Mouse (Mus musculus) ovary, adult 18-20 months (tissue): Measurements from ENCODE around the gene Macf1.

Experiments
- DNase-seq: peaks from one replicate; pipeline ENCODE4 v3.0.0; 2022; ENCODE audit warnings: low spot score, mixed read lengths

Gene Macf1

DNA sequence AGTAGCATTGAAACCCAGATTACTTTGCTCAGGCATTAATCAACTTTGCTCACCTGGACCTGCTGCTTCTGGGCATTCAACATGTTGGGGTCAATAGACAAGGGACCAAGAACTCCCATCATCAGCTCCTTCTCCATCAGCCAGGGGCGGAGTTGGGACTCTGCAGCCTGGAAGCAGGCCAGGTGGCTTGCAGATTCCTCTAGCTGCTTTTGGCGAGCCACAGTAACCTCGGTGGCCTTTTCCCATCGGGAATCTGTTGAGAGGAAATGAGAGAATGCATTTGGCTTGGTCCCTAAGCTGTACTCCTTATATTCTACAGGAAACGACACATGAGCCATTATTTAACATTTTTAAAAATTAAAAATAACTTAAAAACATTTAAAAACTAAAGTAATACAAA is 245.7 kb downstream of the Macf1 start:
- DNase-seq, result no peak

DNA sequence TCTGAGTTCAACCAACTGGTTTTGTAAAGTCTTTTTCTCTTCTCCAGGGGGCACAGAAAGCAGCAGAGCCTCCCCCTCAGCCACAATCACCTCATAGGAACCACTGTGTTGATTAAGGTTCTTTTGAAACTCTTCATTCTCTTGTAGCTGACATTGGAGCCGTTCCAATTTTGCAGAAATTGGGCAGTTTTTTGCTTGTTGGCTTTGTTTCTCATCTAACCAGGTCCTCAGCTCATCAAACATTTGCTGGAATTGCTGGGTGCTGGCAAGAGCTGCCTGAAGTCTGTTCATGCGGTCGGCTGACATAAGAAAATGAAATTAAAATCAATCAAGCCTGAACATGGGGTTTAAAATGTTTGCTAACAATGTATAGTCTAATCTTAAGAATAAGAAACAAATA is 251.0 kb downstream of the Macf1 start:
- DNase-seq, result no peak

DNA sequence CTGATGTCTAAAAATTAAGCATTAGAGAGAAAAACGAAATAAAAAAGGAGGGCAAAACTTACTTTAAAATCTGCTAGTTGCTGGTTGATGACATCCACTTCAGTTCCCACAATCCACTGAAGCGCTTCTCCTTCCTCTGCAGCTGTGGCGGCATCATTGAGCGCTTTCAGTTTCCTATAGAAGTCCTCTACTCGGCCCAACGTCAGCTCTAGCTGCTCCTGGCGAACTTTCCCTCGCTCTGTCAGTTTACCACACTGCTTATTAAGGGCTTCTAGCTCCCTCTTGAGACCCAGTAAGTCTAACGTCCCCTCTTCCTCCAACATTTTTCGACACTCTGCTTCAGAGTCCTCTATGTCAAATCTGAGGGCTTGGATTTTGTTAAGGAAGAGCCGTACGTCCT is 252.2 kb downstream of the Macf1 start:
- DNase-seq, result no peak

DNA sequence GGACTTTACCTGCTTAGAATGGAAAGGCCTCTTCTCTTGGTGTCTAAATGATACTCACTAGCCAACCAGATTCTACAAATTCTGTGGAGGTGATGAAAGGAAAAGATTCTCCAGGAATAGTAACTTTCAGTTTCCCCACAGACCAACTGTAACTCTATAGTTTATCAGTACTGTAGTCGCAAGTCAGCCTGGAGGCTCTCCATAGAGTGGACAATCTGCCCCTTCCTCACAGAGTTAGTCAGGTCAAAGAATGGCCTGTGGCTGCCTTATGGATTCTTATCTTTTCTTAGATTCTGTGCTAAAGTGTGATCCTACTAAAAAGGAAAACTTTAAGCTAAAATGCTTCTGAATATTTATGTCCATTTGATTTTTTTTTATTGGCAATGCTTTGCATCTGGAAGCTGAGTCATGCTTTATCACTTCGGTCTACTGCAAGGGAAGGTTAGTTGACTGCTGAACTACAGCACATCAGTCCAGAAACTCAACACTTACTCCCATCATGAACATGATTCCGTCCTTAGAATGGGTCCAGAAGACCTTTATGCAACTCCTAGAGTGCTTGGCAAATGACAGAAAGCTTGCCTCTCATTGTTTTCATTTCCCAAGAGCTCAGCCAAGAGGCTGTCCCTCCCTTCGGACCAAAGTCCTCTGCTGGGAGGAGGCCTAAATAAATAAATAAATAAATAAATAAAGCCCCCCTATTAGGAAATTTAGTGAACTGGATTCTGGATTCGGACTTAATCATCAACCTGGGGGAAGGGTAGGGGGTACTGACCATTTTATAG is 256.1 kb downstream of the Macf1 start:
- DNase-seq, result no peak

DNA sequence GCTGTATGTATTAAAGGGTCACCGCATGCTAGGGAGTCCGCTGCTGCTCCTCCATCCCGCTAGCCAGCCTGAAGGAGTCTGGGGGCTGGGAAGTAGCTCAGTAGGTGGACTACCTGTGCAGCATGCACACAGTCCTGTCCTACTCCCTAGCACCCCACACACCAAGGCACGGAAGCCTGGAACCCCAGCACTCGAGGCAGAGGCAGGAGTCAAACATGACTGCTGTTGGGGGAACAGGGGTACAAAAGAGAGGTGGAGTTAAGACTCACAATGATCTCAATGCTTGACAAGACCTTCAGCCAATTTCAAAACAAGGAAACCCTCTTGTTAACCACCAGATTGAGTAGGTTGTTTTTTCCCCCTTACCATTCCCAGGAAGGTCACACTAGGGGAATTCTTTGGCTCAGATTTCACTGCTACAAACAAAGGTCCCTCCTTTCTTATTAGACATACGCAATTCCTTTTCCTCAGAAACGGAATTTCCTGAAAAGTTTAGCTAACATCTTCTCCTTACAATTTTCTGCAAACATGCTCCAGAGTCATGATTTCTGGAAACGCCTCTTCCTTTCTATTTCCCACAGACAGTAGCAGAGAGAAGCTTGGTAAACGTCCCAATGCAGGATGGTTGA is 256.8 kb downstream of the Macf1 start:
- DNase-seq, result no peak

DNA sequence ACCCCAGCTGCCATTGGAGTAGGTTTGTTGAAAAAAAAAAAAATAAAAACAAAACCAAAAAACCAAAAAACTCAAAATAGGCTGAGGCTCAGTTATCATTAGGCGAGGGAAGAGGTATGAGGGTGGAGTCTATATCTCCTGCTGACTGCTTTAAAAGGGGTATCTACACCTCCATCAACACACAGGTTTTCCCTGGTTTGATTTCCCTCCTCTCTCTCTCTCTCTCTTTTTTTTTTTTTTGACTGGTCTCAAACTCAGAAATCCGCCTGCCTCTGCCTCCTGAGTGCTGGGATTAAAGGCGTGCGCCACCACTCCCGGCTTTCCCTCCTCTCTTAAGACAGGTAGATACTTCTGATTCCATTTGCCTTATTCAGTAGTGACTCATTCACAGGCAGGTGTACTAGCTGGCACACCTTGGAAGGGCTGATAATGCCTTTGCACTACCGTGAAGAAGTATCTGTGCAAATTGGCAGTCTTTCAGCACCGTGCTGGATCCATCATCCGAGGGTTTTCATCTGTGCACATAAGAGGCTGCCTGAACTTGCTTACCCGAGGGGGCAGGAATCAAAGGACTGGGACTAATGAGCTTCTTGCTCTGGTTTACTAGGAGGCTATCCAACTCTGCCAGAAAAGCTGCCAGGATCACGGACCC is 257.6 kb downstream of the Macf1 start:
- no peak for DNase-seq

DNA sequence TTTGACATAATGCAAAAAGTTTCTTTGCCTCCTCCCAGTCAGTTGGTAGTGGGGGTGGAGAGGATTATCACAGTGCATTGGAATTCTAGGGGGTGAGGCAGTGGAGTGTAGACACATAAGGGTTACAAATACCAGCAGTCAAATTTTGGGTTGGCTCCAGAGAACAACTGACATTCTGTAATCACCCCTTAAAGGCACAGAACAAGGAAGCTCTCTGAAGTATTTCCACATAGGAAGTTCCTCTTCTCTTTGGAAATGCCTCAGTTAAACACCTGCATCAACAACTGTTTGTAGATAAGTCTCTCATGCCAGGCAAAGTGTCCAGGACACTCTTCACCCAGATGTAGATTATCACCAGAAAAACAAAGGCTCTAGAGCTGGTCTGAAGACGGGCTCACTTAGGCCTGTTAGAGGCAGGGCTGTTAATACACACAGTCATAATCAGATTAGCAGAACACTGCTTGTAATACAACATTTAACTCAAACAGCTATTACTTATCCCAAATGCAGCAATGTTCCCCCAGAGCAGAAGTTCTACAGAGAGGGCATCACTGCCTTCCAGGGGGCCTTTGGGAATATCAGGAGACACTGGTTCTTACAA is 258.4 kb downstream of the Macf1 start:
- no peak for DNase-seq

DNA sequence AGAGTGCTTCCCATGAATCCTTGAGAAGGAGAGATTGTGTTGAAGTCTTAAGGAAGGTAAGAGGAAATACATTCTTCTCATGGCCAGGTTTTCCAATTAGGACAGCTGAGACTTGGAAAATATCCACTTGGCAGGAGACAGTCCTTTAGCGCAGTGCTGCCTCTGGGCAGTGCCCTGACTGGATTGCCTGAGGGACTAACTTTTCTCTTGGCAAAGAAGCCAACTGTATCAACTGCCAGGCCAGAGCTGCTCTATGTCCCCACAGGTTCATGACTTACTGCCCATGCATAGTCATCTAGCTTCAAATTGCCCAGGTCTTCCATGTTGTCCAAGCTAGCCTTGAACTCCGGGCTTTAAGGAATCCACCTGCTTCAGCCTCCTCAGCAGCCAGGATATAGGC is 260.1 kb downstream of the Macf1 start:
- DNase-seq, result no peak

DNA sequence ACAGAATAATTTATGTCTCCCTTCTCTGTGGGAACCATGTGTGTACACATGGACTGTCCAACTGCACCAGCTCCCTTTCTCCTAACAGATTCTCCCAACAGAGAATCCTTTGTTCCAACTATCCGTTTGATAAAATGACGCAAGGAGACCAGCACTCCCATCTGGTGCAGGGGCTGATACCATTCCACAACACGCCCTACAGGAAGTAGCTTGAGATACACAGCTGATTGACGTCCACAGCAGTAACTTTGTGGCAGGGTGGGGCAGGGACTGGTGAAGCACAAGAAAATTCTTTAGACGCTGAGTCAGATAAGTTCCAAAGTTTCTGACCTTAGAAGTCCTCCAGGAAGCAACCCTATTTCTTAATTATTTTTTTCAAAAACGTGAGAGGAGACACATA is 261.3 kb downstream of the Macf1 start:
- DNase-seq, result no peak

DNA sequence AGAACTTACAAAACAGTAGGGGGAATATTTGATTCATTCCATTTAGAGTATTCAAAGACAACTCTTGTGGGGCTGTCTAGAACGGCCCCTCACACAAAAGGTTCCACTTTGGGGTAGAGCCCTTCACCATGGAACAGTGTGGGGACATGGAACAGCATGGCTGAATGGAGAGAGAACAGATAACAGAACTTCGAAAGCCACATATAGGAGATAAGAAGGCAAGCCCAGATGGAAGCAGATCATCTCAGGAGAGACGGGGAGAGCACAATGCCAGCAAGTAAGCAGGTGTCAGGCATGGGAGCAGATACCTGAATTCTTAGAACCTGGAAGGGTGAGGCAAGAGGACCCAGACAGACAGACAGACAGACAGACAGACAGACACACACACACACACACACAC is 266.1 kb downstream of the Macf1 start:
- no peak for DNase-seq

DNA sequence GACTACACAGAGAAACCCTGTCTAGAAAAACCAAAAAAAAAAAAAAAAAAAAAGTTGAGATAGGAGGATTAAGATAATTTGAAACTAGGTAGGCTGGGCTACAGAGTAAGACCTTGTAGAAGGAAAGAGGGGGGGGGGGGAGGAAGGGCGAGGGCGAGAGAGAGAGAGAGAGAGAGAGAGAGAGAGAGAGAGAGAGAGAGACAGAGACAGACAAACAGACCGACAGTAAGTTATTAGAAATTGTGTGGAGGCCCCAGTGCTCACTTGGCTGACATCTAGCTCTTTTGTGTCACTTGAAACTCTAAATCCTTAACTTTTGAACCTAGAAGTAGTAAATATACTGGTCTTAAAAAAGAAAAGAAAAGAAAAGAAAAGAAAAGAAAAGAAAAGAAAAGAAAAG is 266.7 kb downstream of the Macf1 start:
- no peak for DNase-seq

DNA sequence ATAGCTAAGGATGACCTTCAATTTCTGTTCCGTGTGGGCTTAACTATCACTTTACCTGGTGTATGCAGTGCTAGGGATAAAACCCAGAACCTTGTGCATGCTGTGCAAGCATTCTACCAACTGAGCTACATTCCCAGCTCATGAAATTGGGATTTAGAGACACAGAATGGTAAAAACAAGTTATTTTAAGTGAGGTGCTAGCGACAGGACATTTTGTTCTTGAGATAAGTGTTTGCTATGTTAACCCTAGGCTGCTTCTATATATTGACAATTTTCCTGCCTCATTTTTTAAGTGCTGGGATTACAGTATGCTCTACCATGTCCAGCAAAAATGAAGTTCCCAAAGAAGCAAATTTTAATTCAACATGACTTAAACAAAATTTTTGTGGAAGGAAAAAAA is 267.3 kb downstream of the Macf1 start:
- DNase-seq, result no peak

DNA sequence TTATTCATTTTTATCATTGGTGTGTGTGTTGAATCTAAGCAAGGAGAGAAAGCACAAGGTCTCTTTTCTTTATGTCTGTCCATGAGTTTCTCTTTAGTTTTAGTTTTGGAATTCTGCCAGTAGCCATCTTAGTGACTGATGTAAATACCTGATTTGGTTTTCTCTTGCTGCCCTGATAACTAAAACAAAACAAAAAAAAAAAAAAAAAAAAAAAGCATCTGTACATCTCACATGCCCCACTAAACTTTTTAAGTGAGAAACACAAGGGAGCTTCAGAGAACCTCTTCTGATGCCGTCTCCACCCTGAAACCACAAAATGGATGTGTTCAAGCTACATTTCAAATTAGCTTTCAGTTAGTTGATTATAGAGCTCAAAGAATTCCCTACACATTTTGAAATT is 268.6 kb downstream of the Macf1 start:
- DNase-seq, result no peak

DNA sequence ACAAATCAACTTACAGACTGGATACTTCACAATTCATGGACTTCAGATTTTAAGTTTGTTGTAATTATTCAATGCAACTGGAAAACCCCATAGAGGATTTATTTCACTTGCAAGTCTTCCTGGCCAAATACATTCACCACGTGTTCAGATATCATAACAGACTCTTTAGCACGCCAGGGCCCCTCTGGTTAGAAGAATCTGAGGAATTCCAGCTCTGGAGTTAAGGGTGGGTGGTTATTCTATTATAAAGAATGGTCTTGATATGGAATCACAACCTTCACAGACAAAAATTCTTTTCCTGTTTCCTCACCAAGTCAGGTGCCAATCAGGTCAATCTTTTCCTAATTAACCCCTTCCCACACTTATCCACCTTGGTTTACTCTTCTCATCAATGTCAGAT is 270.3 kb downstream of the Macf1 start:
- no peak for DNase-seq

DNA sequence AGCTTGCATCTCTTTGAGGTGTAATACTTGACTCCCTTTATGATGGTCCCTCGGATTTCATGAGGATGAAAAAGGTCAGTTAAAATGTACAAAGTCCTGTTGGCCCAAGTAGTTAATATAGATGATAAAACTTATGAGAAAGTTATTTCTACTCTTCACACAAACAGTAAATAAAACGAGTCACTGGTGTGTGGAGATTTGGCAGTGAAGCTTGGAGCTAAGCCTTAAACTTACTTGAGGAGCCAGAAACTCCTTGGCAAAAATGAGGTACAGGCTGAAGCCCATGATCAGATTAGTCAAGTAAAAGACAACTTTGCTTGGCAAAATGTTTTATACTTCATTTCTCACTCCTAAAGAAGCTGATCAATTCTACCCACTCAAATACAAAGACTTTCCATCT is 271.2 kb downstream of the Macf1 start:
- no peak for DNase-seq

DNA sequence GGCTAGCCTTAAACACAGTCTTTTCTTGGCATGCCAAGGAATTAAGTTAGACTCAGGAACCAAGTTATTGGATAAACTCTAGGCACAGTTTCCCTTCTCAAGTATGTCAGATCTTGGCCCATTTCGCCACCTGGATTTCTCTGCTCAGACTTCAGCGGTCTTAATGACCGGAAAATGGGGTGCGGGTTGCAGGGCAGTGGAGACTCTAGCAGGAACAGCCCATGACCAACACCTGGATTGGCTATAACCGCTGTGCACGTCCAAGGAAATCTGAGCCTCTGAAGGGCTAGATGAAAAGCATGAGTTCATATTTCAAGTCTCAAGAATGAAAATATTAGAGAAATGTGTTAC is 271.7 kb downstream of the Macf1 start:
- DNase-seq, result no peak

DNA sequence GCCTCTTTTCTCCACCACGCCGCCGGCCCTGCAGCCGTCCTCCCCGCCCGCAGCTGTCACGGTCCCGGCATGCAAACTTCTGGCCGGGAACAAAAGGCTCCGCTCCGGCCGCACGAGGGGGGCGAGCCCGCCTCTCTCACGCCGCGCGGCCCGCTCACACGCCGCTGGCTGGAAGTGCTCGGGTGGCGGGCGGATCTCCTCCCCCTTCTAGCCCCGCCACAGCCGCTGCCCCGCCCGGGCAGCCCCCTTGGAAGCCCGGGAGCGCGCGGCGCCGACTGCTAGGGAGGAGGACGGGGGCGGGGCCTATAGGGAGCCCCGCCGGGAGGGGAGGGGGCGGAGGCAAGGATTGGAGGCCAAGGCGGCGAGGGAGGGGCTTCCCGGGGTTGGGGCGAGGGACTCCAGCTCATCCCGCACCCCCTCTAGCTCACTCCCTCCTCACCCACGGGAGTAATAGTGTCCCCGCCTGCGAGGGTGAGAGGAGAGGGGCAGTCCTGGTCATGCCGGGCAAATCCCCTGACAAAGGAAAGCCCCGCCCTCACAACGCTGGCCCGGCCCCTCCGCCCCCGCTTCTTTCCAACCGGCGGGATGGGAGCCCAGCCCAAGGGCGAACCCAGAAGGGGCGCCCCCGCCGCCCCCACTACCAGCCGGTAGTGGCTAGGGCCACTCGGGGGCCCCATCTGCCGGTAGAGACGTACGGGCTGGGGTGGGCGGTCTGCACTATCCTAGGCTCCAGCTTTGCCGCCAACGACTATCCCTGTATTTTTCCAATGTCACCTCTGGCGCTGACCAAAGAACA is 272.2 kb downstream of the Macf1 start:
- peak; percentile 88 for DNase-seq

DNA sequence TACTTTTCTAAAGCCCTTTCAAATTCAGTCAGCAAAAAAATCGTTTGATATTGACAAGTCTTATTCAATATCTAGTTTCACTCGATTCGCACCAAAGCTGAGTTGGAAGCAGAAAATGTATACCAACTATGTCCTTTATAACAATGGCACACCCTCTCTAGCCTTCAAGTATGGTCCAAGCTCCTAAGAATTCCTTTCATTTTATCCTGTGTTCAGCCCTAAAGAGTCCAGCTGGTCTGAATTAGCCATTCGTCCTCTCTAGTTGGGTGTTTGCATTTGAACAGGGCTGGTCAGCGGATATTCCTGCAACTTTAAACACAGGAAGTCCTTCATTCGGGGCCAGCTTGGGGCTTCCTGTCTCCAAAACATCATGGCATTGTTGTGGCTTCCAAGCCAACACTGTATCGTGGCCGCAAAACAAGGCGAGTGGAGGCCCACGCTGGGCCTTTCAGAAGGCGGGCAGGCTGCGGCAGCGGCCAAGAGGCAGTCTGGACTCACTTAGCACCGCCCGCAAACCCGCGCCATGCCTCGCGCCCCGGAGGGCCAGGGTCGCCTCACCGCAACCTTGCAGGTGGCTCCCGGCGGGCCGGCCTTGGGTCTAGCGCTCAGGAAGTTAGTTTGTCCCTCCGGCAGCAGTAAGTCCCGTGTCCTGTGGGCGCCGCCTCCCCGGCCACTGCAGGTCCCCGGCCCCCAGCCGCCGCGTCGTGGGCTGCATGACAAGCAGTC is 273.0 kb downstream of the Macf1 start:
- DNase-seq, result peak; percentile 62

DNA sequence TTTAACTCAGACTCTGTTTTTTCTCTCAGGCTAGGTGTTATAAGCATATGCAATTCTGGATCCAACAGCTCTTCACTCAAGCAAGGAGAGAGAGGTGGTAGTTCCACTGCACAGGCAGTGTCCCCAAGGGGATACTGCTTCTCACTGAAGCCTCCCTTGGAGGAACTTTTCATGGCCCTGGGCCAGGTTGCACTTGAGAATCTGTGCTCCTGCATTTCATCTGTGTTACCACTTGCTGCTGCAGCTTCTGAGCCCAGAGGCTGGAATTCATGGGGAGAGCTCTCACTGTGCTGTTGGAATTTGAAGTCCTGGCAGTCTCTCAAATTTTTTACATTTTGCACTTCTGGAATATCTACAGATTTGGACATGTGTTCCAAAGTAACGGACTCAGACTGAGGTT is 274.4 kb downstream of the Macf1 start:
- DNase-seq, result no peak

DNA sequence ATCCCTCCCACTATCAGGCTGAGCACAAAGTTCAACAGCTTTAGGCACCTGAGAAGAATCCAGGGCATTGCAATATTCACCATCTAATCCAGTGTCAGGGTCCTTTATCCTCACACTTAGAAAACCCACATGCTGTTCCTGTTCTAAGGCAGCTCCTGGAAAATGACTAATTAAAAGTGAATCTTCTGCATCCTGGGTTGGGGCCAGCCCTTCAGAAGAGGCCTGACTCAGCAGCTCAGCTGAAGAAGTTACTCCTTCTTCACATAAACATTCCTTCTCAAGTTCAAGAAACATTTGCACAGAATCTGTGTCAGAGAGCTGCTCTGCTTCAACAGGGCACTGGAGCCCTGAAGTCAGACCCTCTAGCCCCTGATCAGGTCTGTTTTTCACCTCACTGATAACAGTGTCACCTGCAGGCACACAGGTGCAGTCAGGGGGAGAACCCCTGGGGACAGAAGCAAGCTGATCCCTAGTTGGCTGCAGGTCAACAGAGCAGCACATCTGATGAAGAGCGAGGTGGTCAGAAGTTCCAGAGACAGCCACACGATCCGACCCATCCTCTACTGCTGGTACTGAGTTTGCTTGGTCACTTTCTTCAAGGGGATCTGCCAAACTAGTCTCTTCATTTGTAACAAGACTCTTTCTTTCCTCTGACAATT is 275.0 kb downstream of the Macf1 start:
- no peak for DNase-seq

DNA sequence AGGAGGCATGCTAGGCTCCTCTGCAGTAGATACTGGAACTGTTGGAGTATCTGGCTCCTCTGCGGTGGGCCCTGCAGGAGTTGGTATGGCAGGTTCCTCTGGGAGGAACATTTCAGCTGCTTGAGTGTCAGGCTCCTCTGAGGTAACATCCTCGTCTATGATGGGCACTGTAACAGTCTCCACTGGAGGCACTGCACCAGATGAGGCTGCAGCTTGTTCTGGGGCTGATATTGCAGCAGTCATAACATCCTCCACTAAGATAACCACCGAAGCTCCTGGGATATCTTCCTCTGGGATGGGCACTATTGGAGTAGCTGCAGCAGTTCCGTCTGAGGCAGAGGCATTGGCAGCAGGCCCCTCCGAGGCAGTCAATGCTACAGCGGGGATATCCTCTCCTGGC is 276.4 kb downstream of the Macf1 start:
- peak; percentile 9 for DNase-seq
